Mouse (Mus musculus) C2C12 (cell line): ENCODE data around the gene Prpf31.

Source experiments
- CTCF ChIP-seq: IDR thresholded peaks from one replicate; pipeline ENCODE4 v1.5.1; 2011; ENCODE audit not compliant: control insufficient read depth, insufficient read depth, insufficient read length
- FOSL1 ChIP-seq: IDR thresholded peaks from one replicate; pipeline ENCODE4 v1.8.0; 2011; ENCODE audit warnings: mild to moderate bottlenecking, low read length; ENCODE audit not compliant: poor library complexity, insufficient read depth, severe bottlenecking
- USF1 ChIP-seq: IDR thresholded peaks from one replicate; pipeline ENCODE4 v1.6.1; 2011; ENCODE audit warnings: low read depth, mild to moderate bottlenecking, control low read depth, moderate library complexity

GRCm38 (mm10) chr7:3614021-3614420, 15.8 kb upstream of the Prpf31 start:
- TF ChIP-seq CTCF, result no peak
- no peak for TF ChIP-seq USF1
- TF ChIP-seq FOSL1, result no peak
